Mouse (Mus musculus) heart, embryonic 13.5 days (tissue): Measurements from ENCODE around the gene Gngt2. TPM values are rescaled to one million over a fixed set of nuclear protein-coding genes. Genes with fewer than 3 reads are reported as not detected.

Source experiments
- ATAC-seq: fragments of 200-750 bp; cut with Nextera tagmentation; 2 replicates; pipeline ENCODE4 v1.8.0; 2017; ENCODE audit warnings: moderate TSS enrichment; ENCODE audit not compliant: insufficient number of reproducible peaks, low FRiP score, low TSS enrichment; ENCODE audit errors: extremely low read depth
- H3K27ac ChIP-seq: fragments of 300-500 bp; sonication (generic); replicated peaks from 2 replicates; pipeline ENCODE4 v1.5.1; 2015; ENCODE audit warnings: moderate library complexity, mild to moderate bottlenecking, inconsistent platforms
- H3K27me3 ChIP-seq: fragments of 300-500 bp; sonication (generic); replicated peaks from 2 replicates; pipeline ENCODE4 v1.6.1; 2015; ENCODE audit warnings: mild to moderate bottlenecking, inconsistent platforms
- H3K36me3 ChIP-seq: fragments of 300-500 bp; sonication (generic); 2 replicates; pipeline ENCODE4 v1.6.1; 2015; ENCODE audit warnings: mild to moderate bottlenecking, inconsistent platforms
- H3K4me1 ChIP-seq: fragments of 300-500 bp; sonication (generic); 2 replicates; pipeline ENCODE4 v1.6.1; 2015; ENCODE audit warnings: inconsistent platforms
- H3K4me2 ChIP-seq: fragments of 300-500 bp; sonication (generic); 2 replicates; pipeline ENCODE4 v1.6.1; 2015; ENCODE audit warnings: inconsistent platforms, mild to moderate bottlenecking, moderate library complexity
- H3K4me3 ChIP-seq: fragments of 300-500 bp; sonication (generic); 2 replicates; pipeline ENCODE4 v1.5.1; 2015; ENCODE audit warnings: moderate library complexity, mild to moderate bottlenecking, inconsistent platforms
- H3K9ac ChIP-seq: fragments of 300-500 bp; sonication (generic); 2 replicates; pipeline ENCODE4 v1.6.1; 2015; ENCODE audit warnings: inconsistent platforms, mild to moderate bottlenecking, moderate library complexity
- H3K9me3 ChIP-seq: fragments of 300-500 bp; sonication (generic); 2 replicates; pipeline ENCODE4 v1.6.1; 2016; ENCODE audit warnings: inconsistent platforms
- WGBS: fragments of 180-500 bp; shearing (Covaris S2); methylation state at CpG from one replicate; pipeline ENCODE4 v1.1.7; 2015; ENCODE audit warnings: mixed read lengths; 5-methylcytosine and 5-hydroxymethylcytosine counted together
- polyA plus RNA-seq: library from polyadenylated mRNA; unstranded; fragments of >200 nt; fragmentation: Nextera tagmentation; extraction: Ambion mirVana; gene quantifications from 2 replicates; pipeline ENCODE4 v1.2.1, GENCODE M21; 2015

Gene Gngt2
- polyA plus RNA-seq, 1 experiment from 2014 or later: 36.6 TPM

DNA sequence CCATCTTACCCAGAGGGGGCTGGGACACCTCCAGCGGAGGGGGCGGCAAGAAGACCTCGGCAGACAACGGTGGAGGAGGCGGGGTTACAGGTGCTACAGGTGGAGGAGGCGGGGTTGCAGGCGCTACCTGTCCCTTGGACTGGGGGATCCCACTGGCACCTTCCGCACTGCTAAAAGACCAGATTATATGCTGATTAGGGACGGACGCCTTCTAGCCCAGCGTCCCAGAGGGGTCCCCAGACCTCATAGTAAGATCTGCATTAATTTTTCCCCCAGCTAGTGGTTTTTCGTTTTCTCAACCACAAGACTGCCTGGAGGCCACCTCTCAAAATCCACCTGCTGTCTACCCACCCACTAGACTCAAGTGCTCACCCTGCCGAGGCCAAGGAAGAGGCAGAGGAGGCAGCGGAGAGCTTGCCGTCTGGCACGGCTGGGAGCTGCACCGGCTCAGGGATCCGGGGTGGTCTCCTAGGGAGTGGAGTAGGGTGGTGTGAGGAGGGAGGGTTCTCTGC is 3.3 kb upstream of the Gngt2 start:
- H3K4me1 ChIP-seq: peaks cover 78% of the 10 kb centered on the region
- H3K9ac ChIP-seq: peak overlapping the region; percentile 52; the same call in 1 of the 2 replicates
- H3K36me3 ChIP-seq: no peaks in the 10 kb centered on the region
- peak overlapping the region; percentile 52 for H3K4me2 ChIP-seq
- H3K27ac ChIP-seq: 0 out of 2 replicates have a peak overlapping the region, but pooled peaks have one; percentile 39
- peaks cover 65% of the 10 kb centered on the region for H3K27me3 ChIP-seq
- WGBS: 14% methylated on average over 18 of the region's 18 CpGs
- H3K4me3 ChIP-seq: peak overlapping the region; percentile 16; the same call in 1 of the 2 replicates
- no peak for ATAC-seq
- H3K9me3 ChIP-seq: no peaks in the 10 kb centered on the region

DNA sequence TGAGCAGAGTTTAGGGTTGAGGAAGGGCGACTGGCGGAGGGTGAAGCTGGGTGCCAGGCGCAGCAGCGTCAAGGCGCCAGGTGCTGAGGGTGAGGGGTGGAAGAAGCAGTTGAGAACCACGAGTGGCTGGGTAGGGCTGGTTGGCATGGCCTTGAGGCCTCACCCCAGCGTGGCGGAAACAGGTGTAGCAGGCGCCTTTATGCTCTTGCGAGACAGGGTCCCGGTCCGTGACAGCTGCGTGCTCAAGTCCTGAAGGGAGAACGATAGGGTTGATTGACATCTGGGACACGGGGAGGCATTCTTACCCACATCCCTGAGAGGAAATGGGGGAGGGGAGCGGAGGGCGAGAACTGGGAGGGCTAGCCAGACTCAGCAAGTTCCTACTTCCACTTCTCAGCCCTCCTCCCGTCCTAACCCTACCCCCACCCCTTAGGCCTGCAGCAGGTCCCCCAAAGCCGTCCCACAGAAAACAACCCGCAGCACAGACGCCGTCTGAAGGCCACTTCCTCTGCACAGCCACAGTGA is 2.8 kb upstream of the Gngt2 start:
- ATAC-seq: no peak
- Histone ChIP-seq H3K36me3 (no peaks in the 10 kb centered on the region), H3K4me3 (peak overlapping the region; percentile 16; the same call in 1 of the 2 replicates), H3K9ac (peak overlapping the region; percentile 52; the same call in 1 of the 2 replicates), H3K9me3 (no peaks in the 10 kb centered on the region), H3K27me3 (peaks cover 60% of the 10 kb centered on the region), H3K27ac (peak overlapping the region; percentile 70; the same call in 1 of the 2 replicates), H3K4me2 (peak overlapping the region; percentile 52), H3K4me1 (peaks cover 78% of the 10 kb centered on the region)
- 7% methylated on average over 22 of the region's 22 CpGs for WGBS

DNA sequence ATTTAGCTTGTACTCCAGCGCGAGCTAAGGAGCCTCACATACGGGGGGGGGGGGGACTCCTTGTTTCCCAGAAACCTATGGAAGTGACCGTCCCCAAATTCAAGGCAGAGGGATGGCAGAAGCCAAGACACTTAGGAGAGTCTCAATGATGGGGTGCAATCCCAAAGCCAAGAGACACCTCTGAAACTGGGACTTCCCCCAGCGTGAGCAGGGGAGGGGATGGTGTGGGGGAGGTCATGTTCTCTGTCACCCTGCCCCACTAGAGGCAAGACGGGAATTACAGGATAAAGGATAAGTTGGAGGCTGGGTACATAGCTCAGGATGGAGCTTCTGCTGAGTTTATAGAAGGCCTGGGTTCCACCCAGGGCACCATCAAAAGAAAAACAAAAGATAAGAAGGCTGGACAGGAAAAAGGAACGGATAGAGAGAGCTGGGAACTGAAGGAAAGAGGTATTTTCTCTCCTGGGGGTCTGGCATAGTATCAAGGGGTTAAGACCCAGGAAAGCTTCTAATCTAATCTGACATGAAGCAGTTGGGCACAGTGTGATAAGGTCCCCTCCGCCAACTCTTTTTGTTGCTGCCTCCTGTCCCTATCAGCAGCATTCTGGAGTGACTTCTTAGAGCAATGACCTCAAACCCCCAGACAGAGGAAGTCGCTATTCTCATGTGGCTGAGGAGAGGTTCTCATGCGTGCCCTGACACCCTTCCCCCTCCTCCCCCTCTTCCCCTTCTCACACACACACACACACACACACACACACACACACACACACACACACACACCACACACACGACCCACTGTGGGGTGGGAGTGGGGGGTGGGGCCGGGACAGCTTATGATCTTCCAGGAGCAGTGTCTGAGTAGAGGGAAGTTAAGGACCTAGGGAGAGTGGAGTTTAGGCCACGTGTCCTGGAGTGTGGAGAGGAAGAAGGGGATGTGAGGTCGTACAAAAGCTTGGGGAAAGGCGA is 2.0 kb upstream of the Gngt2 start:
- WGBS: 10% methylated on average over 15 of the region's 15 CpGs
- H3K27ac ChIP-seq: peak overlapping the region; percentile 70
- no peaks in the 10 kb centered on the region for H3K36me3 ChIP-seq
- peaks cover 52% of the 10 kb centered on the region for H3K27me3 ChIP-seq
- H3K4me2 ChIP-seq: peak overlapping the region; percentile 52
- H3K9ac ChIP-seq: peak overlapping the region; percentile 38; the same call in 1 of the 2 replicates
- peak; percentile 37; the same call in 1 of the 2 replicates for ATAC-seq
- peaks cover 75% of the 10 kb centered on the region for H3K4me1 ChIP-seq
- H3K9me3 ChIP-seq: no peaks in the 10 kb centered on the region
- 0 out of 2 replicates have a peak overlapping the region, but pooled peaks have one; percentile 16 for H3K4me3 ChIP-seq

DNA sequence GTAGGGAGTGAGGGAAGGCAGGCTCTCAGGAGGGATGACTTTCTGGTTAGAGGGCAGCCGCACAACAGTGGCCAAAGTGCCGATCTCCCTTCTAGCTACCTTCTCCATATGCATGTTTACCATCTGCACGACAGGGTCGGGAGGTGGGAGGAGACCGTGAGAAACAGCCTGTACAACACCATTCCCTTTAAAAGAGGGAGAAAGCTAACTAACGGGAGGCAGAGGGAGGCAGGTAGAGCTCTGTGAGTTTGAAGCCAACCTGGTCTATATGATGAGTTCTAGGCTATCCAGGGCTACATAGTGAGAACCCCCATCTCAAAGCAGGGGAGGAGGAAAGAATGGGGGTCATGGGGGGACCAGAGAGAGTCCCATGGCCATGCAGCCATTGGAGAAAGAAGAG is 1.2 kb upstream of the Gngt2 start:
- Histone ChIP-seq H3K4me2 (peak overlapping the region; percentile 52), H3K9me3 (no peaks in the 10 kb centered on the region), H3K36me3 (no peaks in the 10 kb centered on the region), H3K4me3 (no peak overlapping the region), H3K27me3 (peaks cover 49% of the 10 kb centered on the region), H3K4me1 (peaks cover 67% of the 10 kb centered on the region), H3K9ac (peak overlapping the region; percentile 38), H3K27ac (peak overlapping the region; percentile 70)
- ATAC-seq: no peak
- WGBS: 25% methylated on average over 6 of the region's 6 CpGs

DNA sequence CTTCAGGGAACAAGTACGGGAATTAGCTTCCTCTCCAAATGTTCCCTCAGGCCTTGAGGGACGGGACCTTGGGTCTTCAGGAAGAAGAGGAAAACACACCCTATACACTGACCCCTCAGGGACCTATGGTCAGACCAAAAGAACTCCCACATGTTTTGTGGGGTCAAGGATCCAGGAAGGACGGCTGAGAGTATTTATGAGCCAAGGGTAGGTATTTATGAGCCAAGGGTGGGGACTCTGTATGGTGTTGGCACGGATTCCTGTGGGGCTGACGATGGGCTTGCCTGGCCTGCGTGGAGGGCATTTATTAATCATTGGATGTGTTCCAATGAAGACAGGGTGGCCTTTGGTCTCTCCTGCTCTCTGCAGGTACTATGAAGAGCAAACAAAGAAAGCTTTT is 583 bp upstream of the Gngt2 start:
- no peaks in the 10 kb centered on the region for H3K36me3 ChIP-seq
- peak overlapping the region; percentile 70 for H3K27ac ChIP-seq
- whole genome bisulfite sequencing: 56% methylated on average over 6 of the region's 6 CpGs
- peaks cover 49% of the 10 kb centered on the region for H3K27me3 ChIP-seq
- peak overlapping the region; percentile 52 for H3K4me2 ChIP-seq
- H3K4me1 ChIP-seq: peaks cover 61% of the 10 kb centered on the region
- no peak overlapping the region; the same call in 1 of the 2 replicates for H3K9ac ChIP-seq
- no peak for ATAC-seq
- H3K9me3 ChIP-seq: no peaks in the 10 kb centered on the region
- no peak overlapping the region for H3K4me3 ChIP-seq

DNA sequence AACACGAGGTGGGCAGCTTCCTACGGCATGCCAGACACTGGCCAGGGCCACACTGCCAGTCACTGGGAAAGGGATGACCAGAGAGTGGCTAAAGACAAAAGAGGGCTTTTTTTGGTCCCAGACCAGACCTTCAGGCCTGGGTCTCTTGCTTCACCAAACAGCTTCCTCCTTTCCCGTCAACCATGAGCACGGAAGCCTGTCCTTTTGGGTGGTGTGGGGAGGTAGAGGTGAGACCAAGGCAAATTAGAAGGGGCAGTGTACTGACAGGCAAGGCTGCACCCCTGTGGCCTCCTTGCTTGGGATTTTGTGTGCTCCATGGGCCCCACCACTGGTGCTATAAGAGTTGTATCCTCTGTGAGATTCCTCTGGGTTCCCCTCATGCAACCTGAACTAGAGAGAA is 1.6 kb downstream of the Gngt2 start:
- H3K9ac ChIP-seq: no peak overlapping the region
- no peak overlapping the region for H3K4me3 ChIP-seq
- 64% methylated on average over 4 of the region's 4 CpGs for WGBS
- H3K4me1 ChIP-seq: peaks cover 64% of the 10 kb centered on the region
- no peak for ATAC-seq
- peaks cover 43% of the 10 kb centered on the region for H3K27me3 ChIP-seq
- H3K36me3 ChIP-seq: no peaks in the 10 kb centered on the region
- H3K4me2 ChIP-seq: peak overlapping the region; percentile 64
- H3K27ac ChIP-seq: no peak overlapping the region
- no peaks in the 10 kb centered on the region for H3K9me3 ChIP-seq

DNA sequence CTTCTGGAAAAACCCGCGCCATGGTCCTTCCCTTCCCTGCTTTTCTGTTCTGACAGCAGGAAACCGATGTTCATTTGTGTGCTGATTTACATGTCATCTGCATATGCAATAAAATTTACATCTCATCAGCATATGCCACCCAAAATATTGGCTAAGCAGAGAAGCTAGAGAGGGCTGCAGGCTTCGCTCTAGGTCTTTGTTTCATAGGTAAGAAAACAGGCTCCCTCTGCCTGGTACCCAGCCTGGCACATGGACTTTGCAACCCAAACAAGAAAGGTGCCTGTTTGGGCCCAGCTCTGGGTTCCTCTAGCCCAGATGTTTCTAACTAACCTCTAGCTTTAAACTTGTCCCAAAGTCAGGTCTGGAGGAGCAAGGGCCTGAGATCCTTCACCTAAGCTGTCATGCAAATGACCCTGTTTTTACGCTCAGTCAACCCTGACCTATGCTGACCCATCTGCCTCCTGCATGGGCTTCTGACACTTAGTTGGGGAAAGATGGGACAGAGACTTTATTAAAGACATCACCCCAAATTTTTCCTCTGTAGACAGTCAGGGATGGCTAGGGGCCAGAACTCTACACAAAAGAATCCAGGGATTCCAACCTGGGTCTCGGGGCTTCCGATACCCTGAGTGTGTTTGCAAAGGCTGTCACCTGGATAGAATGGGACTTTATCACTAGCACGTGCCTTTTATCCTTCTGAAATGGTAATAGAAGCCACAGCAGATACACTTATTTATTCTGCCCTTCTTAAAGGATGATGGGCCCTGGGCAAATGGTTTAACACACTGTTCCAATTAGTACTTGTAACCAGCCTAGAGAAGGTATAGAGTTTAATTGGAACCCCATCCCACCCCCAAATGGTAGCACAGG is 2.2 kb downstream of the Gngt2 start:
- Histone ChIP-seq H3K27me3 (peaks cover 39% of the 10 kb centered on the region), H3K4me2 (peak overlapping the region; percentile 64), H3K36me3 (no peaks in the 10 kb centered on the region), H3K9me3 (no peaks in the 10 kb centered on the region), H3K4me3 (peak overlapping the region; percentile 54), H3K9ac (no peak overlapping the region), H3K27ac (no peak overlapping the region), H3K4me1 (peaks cover 58% of the 10 kb centered on the region)
- no peak for ATAC-seq
- 66% methylated on average over 8 of the region's 8 CpGs for WGBS

DNA sequence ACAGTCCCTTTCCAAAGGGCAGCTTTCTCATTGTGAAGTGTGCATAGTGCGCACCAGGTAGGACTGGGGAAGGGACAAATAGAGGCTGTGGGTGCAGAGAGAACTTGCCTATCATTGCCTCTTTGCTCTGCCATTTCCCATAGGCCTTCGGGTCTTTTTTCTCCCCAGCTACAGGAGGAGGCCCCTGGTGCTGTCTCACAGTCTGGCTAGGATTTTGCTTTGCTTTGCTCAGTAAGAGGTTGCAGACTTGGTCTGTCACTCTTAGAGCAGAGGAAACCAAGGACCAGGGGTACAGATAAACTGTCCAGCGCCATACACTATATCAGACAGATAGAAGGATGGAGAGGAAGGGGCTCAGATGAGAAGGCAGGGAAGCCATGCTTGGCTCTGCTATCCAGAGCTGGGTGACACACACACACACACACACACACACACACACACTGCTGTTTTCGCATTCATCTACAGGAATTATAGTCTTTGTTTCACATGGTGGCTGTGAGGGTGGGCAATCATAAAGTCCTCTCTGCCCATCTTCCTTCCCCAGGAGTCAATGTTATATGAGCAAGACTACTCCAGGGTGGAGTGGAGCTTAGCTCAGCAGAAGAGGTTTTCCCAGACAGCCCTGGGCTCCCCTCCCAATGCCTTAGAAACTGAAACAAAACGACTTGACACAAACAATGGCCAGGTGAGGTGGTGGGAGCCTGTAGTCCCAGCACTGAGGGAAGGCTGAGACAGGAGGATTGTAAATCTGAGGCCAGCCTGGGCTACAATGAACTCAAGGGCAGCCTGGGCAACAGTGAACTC is 3.9 kb downstream of the Gngt2 start:
- peak overlapping the region; percentile 54 for H3K4me3 ChIP-seq
- H3K4me1 ChIP-seq: peaks cover 41% of the 10 kb centered on the region
- WGBS: 61% methylated on average over 5 of the region's 5 CpGs
- H3K36me3 ChIP-seq: no peaks in the 10 kb centered on the region
- H3K9ac ChIP-seq: peak overlapping the region; percentile 77
- no peak for ATAC-seq
- H3K9me3 ChIP-seq: no peaks in the 10 kb centered on the region
- peak overlapping the region; percentile 64 for H3K4me2 ChIP-seq
- peaks cover 29% of the 10 kb centered on the region; the same call in 1 of the 2 replicates for H3K27me3 ChIP-seq
- H3K27ac ChIP-seq: peak overlapping the region; percentile 85

DNA sequence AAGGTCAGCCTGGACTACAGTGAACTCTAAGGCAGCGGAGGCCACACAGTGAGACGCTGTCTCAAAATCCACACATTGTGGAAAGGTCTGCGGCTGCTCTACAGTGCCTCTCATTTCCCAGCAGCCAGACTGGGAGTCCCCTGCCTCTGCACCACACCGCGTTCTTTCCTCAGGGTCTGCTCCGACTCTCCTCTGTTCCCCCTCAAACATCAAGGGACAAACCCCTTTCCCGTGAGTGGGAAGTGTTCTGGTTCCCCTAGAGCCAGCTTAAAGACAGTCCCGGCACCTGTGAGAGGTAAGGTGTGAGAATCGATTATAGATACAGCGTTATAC is 4.4 kb downstream of the Gngt2 start:
- H3K27me3 ChIP-seq: peaks cover 29% of the 10 kb centered on the region; the same call in 1 of the 2 replicates
- H3K9me3 ChIP-seq: no peaks in the 10 kb centered on the region
- H3K9ac ChIP-seq: peak overlapping the region; percentile 77
- peak overlapping the region; percentile 64 for H3K4me2 ChIP-seq
- H3K27ac ChIP-seq: peak overlapping the region; percentile 85
- no peak for ATAC-seq
- peaks cover 36% of the 10 kb centered on the region for H3K4me1 ChIP-seq
- 47% methylated on average over 10 of the region's 10 CpGs for WGBS
- no peaks in the 10 kb centered on the region for H3K36me3 ChIP-seq
- peak overlapping the region; percentile 54 for H3K4me3 ChIP-seq

DNA sequence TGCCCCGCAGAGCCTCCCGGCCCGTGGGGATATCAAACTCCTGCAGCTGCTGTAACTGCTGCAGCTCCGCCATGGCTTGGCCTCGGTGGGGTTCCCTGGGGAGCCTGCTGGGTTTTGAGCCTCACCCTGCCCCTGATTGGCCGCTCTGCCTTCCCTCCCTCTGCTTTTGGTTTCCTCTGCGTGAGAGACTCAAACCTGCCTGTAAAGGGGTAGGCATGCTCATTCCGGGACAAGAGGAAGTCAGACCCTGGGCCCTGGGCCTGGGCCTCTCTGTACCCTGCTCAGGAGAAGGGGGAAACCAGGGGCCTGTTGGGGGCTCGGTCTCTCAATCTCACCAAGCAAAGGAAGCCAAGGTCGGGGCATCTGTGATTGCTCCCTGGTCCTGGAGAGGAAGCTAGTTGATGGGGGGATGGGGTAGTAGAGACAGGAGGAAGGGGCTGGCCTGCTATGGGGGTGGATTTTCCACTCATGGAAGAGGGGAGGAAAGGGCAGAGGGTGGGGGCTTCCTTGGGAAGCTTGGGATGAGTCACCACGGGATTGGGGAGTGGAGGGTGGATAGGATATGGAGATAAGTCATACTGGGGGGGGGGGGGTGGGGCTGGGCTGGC is 5.2 kb downstream of the Gngt2 start, which contains the start of gene Abi3:
Gene Abi3, minus strand, starts transcription at position 403 of the 608 bp plus-strand sequence.
- Histone ChIP-seq H3K9me3 (no peaks in the 10 kb centered on the region), H3K4me3 (peak within 1 kb of the TSS; percentile 54), H3K36me3 (no peaks in the 10 kb centered on the region), H3K27me3 (peaks cover 29% of the 10 kb centered on the region; the same call in 1 of the 2 replicates), H3K4me2 (peak within 1 kb of the TSS; percentile 64), H3K9ac (peak within 1 kb of the TSS; percentile 77), H3K27ac (peak within 1 kb of the TSS; percentile 85), H3K4me1 (peaks cover 28% of the 10 kb centered on the region)
- WGBS: 12% methylated on average over 11 of the region's 11 CpGs
- peak; percentile 47; the same call in 1 of the 2 replicates for ATAC-seq
